Mouse (Mus musculus) common myeloid progenitor, adult 5-6 weeks (primary cell): ENCODE results near the gene Galnt16. TPM values are rescaled to one million over a fixed set of nuclear protein-coding genes. Genes with fewer than 3 reads are reported as not detected.

ENCODE experiments used
- ATAC-seq: replicated peaks from 2 replicates; pipeline ENCODE4 v1.8.0; 2016; ENCODE audit warnings: low read depth, mild to moderate bottlenecking, moderate TSS enrichment, inconsistent platforms; ENCODE audit not compliant: poor library complexity, severe bottlenecking
- total RNA-seq: library from RNA; stranded (forward); fragments of 200-1000, 187-1606 nt; gene quantifications from 2 replicates; pipeline ENCODE4 v1.2.3, GENCODE M21; 2017

Gene Galnt16
- total RNA-seq: not detected in 2 replicates

DNA sequence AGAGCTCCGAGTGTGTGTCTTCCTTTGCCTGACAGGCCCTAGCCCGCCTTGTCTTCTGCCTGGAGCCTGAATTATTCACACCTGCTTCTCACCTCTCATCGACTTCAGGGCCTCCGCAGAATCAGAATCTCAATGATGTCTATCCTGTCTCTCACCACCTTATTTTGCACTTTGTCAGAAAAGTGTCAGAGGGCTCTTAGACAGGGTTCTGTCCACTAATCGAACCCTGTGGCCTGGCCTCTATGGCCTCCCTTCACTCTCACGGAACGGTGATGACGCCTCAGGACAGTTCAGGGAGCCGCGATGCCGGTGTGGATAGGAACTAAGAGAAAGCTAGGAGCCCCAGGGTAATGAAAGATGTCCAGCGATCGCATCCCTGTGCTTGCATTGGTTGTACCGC is at the start of gene Galnt16:
TSS of gene Galnt16 (plus strand) at position 301 of the 400 bp plus-strand sequence.
- ATAC-seq: no peak

DNA sequence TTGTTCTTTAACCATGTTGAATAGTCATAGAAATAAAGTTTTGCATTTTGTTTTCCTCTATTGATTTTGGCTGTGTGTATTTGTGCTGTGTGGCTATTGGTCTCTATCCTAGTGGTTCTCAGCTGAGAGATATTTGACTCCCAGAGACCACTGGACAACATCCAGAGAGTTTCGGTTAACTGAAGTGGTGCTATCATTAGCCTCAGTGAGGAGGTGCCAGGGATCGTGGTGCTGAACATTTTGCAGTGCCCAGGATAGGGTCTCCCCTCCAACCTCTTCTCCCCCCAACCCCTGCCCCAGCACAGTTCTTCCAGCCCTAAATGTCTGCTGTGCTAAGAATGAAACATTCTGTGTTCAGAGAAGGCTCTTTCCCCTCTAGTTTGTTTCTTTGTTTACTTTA is 47.9 kb upstream of the Galnt16 start:
- ATAC-seq: no peak

DNA sequence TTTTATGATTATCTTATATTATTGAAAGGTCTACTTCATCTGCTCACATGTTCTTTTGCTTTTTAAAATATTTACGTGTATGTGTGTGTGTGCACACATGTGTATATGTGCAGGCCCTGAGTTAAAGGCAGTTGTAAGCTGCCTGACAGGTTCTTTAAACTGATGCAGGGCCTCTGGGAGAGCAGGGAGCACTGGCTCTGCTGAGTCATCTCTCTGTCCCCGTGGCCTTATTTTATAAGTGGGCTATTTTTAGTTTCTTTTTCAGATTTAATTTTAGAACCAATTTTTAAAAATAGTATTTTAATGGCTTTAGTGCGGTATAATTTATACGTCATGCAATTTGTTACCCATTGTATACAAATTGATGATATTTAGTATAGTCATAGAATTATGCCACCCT is 46.2 kb upstream of the Galnt16 start:
- ATAC-seq: no peak

DNA sequence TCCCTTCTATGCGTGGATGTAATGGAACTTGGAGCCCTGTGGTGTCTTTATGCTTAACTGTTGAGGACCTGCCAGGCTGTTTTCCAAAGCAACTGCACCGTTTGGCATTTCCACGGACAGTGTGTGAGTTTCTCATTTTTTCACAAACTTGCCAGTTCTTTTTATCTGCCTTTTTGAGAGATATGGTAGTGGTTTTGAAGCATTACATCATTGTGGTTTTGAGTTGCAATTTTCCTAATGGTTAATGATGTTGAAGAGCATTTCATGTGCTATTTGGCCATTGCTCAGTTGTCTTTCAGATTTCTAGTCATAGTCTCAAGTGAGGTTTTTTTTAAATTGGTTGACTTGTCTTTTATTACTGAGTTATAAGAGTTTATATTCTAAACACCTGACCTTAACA is 44.3 kb upstream of the Galnt16 start:
- ATAC-seq: 0 out of 2 replicates have a peak, but pooled peaks have one; percentile 36

DNA sequence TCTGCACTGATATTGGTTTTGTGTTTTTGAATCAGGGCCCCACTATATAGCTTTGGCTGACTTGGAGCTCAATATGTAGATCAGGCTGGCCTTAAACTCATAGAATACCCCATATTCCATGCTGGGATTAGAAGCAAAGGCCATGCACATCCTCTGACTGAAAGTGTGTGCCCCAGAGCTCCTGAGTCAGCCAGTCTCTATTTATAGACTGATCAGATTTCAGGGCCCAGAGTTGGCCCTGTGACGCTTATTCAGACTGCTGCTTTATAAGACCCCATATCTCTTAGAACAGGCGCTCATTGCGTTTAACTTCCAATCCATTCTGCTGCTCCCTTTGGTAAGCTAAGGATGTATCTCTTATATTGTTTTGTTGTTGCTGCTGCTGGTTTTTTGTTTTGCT is 38.1 kb upstream of the Galnt16 start:
- ATAC-seq: no peak

DNA sequence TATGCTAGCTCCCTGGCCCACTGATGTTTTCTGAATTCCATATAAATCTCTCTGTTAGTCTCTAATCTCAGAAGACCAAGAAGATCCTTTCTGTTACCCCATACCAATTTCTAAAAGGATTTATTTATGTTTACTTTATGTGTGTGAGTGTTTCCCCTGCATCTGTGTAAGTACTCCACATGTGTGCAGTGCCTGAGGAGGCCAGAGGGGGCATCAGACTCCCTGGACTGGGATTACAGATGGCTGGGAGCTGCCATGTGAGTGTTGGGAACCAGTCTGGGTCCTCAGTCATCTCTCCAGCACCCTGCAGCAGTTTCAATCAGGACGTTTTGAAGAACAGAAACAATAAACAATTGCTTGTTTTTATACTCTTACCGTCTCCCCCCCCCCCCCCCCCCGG is 34.7 kb upstream of the Galnt16 start:
- ATAC-seq: no peak

DNA sequence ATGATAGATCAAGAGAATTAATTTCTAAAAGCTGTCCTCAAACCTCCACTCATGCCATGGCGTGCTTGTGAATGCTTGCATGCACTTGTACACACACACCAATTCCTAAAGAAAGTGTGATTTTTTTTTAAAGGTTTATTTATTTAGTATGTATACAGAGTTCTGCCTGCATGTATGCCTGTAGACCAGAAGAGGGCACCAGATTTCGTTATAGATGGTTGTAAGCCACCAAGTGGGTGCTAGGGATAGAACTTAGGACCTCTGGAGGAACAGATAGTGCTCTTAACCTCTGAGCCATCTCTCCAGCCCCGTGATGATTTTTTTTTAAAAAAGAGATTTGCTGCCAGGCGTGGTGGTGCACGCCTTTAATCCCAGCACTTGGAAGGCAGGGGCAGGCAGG is 24.8 kb upstream of the Galnt16 start:
- no peak for ATAC-seq

DNA sequence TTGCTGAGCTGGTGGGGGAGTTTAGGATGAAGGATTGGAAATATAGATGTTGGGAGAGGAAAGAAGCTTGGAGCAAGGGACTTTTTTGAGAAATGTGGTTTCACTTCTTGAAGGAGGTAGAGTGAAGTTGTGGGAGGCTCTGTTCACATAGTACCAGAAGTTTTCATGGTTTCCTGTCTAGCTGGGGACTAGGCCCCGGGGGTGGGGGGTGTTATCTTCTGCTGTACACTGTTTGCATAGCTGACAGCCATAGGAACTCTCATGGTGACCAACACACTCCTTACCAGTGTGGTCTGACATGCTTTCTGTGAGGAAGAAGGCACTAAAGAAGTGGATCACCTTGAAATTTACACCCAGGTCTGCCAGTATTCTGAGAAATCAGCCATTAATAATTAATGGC is 22.4 kb upstream of the Galnt16 start:
- no peak for ATAC-seq

DNA sequence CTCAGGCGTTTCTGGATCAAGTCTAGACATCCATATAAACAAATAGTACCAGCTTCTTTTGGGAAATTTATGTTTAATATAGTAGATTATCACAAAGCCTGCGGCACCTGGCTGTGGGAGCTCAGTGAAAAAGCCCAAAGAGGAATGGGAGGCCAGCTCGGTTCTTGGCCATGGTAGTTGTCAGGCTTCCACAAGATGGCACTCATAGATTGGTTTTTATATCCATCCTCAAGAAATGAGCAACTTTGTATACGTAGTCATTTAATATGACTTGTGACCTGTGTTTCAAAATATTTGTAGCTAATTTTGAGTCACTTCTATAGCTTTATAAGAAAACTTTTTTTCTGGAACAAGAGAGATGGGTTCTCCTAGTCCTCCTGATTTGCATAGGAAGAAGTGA is 19.7 kb upstream of the Galnt16 start:
- no peak for ATAC-seq

DNA sequence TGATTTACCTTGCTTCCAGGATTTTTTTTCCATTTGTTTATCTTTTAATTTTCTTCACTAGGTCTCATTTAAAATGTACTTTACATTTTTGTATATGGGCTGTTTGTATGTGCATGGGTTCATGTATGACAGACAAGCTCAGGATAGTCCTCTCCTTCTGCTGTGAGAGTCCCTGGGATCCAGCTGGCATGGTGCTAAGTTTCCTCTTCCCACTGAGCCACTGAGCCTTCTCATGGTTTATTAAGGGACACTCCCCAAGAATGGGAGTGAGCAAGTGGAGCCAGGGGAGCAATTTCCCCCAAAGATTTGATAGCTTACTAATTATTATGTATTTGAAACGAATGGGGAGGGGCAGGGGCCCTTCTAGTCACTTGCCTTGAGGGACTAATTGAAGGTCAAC is 17.6 kb upstream of the Galnt16 start:
- no peak for ATAC-seq

DNA sequence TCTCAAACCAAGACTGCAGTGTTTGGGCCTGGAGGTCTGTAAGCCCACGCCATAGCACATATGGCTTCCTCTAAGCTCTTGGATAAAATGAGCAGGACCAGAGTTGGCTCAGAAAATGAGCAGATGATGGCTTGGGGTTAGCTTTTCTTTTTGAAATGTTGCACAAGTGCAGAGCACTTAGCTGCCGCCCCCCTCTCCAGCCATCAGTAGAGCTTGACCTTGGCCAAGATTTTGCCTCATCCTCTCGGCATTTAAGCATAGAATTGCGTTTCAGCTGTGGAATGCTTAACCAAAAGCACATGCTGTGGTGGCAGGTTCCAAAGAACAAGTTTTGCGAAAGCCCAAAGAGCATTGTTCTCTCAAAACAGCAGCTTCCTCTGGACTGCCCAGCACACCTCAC is 13.4 kb upstream of the Galnt16 start:
- ATAC-seq: no peak

DNA sequence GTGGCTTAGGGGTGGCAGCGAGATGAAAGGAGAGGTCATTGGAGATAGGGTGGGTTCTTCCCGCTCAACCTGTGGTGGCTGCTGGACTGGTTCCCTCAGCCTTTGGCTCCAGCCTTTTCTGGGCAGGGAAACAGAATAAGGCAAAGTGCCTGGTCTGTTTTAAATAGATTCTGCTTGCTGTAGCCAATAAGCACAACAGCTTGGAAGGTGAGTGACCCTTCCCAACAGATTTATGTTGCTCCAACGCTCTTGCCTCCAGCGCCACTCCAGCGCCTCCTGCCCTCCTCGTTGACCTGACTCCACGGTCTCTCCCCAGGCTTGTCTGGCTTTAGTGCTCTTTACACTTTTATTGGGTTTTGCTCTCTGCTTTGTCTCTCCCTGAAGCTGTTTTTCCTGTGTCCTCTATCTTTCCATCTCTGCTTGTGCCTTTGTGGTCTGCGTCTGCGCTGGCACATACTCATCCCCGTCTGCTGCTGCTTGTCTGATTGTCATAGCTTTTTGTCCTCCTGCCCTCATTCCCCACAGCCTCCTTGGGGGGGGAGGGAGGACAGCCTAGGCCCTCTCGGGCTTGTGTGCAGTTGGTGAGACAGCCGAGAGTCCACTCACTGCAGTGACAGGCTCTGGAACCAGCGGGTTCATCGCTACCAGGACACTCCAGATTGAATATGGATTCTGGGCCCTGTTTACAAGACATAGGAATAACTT is 10.9 kb upstream of the Galnt16 start:
- ATAC-seq: no peak

DNA sequence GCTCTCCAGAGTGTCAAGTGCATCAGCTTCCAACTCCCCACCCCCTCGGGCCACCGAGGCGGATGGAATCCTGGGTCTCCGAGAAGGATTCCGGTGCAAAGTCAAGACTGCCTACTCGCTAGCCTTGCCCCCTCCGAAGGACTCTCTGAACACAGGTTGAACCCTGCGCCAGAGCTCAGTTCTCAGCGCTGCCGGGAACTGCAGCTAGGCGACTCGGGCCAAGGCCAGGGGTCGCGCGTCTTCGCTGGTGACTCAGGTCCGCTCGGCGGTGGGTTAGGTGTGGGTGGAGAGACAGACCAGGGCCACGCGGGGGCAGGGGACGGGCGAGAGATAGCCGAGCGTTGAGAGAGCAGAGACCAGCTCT is 298 bp downstream of the Galnt16 start:
- 0 out of 2 replicates have a peak, but pooled peaks have one; percentile 18 for ATAC-seq

DNA sequence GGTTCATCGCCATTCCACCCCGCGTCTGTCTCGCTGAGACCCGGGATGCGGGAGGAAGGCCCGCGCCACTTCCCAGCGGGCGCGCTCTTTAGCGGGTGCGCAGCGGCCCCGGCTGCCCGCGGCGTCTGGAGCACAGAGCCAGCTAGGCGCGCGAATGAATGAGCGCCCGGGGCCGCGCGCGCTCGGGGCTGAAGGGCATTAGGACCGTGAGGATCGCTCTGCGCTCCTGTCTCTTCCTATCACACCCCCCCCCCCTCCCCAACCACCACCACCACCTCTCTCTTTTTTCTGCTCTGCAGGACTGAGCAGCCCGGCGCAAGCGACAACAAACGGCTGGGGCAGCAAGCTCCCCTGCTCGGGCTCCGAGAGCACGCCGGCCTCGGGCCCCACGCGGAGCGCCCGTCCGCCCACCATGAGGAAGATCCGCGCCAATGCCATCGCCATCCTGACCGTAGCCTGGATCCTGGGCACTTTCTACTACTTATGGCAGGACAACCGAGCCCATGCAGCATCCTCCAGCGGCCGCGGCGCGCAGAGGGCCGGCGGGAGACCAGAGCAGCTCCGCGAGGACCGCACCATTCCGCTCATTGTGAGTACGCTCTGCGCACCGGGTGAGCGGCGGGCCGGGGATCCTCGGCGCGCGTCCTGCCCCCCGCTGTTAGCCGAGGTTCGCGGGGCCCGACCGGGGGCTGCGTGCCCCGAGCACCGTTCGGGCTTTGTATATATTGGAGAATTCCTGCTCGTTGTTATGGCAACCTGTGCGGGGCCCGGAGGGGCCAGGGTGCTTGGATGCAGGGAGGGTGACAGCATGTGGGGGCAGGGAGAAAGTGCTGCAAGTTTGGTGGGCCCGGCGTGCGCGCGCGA is 912 bp downstream of the Galnt16 start:
- ATAC-seq: 0 out of 2 replicates have a peak, but pooled peaks have one; percentile 36

DNA sequence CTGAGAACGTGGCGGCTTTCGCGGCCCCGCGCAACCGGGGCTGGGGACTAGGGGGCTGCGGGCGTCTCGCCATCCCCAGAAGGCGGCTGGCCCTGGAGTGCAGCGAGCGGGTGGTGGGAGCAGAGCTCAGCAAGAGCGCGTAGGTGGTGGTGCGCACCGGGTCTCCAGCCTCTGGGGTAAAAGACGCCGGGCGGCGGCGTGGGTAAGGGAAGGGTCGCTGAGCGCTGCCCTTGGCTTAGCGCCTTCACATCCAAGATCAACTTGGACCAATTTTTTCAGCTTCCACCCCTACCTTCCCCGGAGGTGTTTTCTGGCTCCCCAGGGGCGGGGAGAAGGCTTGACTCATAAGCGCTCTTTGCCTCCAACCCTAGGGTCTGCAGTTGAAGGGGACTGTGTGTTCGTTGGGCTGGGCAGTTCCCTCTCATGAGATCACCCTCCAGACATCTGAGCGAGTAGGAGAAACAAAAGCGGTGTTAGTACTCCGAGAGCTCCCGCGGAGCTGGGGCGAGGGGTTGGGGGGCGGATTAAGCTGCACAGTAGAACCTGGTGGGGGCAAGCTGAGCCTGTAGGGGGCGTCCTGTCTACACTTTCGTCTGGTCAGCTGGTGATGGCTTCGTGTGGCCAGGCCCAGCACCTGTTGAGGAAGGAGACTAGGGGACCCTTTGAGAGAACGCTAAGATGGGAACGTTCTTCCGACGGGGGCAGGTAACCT is 1.7 kb downstream of the Galnt16 start:
- no peak for ATAC-seq

DNA sequence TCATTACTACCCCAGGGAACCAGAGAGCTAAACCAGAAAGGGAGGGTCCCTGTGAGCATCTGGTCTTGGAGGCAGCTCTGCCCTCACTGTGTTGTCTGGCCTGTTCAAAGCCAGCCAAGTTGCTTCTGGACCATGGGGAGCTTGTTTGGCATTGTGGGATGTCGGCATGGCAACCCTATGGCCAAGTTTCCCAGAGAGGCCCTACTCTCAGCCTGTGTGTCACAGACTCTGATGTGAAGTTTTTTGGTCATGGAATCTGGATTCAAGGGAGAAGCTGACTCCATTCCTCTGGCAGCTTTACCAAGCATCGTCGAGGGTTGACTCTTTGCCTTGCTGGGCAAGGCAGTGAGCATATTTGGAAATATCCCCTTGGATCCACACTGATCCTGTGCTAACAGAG is 3.9 kb downstream of the Galnt16 start:
- no peak for ATAC-seq

DNA sequence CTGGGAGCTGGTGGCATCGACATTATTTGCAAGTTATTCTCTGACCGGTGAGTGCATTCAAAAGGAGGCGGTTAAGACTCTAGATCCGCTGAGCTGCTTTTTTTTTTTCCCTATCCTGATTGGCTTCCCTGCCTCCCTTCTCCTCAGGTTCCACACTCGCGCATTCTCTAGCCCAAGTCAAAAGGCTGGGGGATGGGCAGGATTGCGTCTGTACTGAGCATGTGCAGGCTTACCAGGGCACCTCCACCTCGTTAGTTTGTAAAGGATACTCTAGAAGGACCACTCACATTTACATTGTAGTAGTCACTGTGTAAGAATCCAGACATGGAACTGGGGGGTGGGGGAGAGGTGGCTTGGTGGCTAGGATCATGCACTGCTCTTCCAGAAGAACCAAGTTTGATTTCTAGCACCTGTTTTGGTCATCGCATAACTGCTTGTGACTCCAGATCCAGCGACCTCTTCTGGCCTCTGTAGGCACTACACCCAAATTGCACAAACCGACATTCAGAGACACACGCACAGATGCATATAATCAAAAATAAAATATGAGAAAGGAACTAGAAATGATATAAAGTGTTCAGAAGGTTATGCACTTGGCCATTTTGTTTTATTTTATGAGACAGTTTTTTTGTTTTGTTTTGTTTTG is 6.3 kb downstream of the Galnt16 start:
- ATAC-seq: no peak

DNA sequence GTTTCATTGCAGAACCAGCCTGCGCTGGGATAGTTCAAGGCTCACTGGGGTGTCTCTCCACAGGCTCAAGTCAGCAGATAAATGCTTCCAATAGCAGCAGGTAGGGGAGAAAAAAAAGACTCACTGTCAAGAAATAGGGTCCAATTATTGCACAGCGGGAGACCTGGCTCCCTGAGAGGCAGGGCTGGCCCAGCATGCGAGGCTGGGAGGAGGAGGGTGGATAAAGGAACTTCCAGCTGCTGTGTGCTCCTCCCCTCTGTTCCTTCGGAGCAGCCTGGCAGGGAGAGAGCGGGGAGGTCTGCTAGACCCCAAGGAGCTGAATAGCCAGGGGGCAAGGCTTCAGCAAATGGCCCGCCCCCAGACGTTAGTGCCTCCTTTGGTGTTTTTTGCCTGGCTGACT is 7.4 kb downstream of the Galnt16 start:
- ATAC-seq: no peak

DNA sequence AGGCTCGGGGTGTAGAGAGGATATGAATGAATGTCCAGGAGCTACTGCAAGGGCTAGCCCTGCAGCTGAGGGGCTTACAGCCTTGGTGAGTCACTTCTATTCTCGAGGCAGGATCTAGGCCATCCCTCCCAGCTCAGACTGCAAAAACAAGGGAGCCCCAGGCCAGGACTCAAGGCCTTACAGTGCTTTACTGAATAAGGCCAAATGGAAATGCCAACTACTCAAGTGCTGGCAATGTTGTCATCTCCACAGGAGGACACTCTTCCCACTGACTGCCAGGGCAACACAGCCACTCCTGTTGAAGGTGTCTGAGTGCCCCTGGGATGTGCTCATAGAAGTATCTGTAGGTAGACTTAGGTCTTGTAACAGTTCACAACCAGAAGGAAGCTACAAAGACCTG is 8.4 kb downstream of the Galnt16 start:
- no peak for ATAC-seq

DNA sequence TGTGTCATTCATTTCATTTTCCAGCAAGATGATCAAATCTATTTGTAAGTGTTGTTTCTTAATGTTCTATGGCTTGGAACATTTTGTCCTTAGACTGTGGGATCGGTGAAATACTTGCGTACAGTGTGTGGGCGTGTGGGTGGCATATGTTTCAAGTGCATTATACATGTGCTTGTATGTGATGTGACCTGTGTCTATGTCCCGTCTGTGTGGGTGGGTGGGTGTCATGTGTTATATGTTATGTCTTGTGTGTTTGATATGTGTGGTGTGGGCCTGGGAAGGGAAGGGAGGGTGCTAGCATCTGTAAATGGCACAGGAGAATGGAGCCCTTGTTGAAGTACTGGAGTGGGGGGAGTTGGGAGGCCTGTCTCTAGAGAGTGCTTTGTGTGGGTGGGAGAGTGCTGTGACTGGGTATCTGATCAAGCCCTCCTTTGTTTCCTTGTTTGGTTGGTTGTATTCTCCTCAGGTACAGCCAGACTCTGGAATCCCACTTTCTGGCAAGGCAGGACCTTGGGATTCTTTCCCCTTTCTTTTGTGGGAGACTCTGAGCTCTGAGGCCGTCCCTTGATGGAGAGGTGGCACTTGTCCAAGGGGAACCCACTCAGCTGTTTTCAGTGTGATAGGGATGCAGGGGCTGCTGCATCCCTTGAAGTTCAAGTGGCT is 9.8 kb downstream of the Galnt16 start:
- no peak for ATAC-seq
